Mouse (Mus musculus) forebrain, embryonic 10.5 days (tissue): Measurements from ENCODE around the gene Gapdhs. TPM values are rescaled to one million over a fixed set of nuclear protein-coding genes. Genes with fewer than 3 reads are reported as not detected.
"Not testable (repeated sequence)": the region's sequence is repeated elsewhere in the genome, so short reads cannot be mapped to it uniquely, and the experiment has no call there.

ENCODE experiments used
- DNase-seq: peaks from one replicate; pipeline ENCODE4 v3.0.0-alpha.2; 2017; ENCODE audit warnings: low spot score; ENCODE audit errors: extremely low spot score
- H3K27ac ChIP-seq: fragments of 300-500 bp; sonication (generic); 2 replicates; pipeline ENCODE4 v1.5.1; 2016; ENCODE audit warnings: mild to moderate bottlenecking
- H3K27me3 ChIP-seq: fragments of 300-500 bp; sonication (generic); 2 replicates; pipeline ENCODE4 v1.6.1; 2016; ENCODE audit warnings: mild to moderate bottlenecking; ENCODE audit not compliant: poor library complexity, severe bottlenecking
- H3K36me3 ChIP-seq: fragments of 300-500 bp; sonication (generic); replicated peaks from 2 replicates; pipeline ENCODE4 v1.6.1; 2016; ENCODE audit warnings: mild to moderate bottlenecking, moderate library complexity
- H3K4me1 ChIP-seq: fragments of 300-500 bp; sonication (generic); 2 replicates; pipeline ENCODE4 v1.6.1; 2016
- H3K4me3 ChIP-seq: fragments of 300-500 bp; sonication (generic); 2 replicates; pipeline ENCODE4 v1.5.1; 2016; ENCODE audit warnings: mild to moderate bottlenecking, moderate library complexity
- H3K9me3 ChIP-seq: fragments of 300-500 bp; sonication (generic); 2 replicates; pipeline ENCODE4 v1.6.1; 2016; ENCODE audit warnings: mild to moderate bottlenecking, moderate library complexity
- WGBS: fragments of 180-500 bp; shearing (Covaris S2); methylation state at CpG from one replicate; pipeline ENCODE4 v1.1.7; 2016; 5-methylcytosine and 5-hydroxymethylcytosine counted together
- polyA plus RNA-seq: library from polyadenylated mRNA; unstranded; fragments of >200 nt; fragmentation: Nextera tagmentation; extraction: Ambion mirVana; gene quantifications from 2 replicates; pipeline ENCODE4 v1.2.1, GENCODE M21; 2016

Gene Gapdhs
- polyA plus RNA-seq, 1 experiment from 2014 or later, result 0.48 TPM

- Histone ChIP-seq H3K9me3 (no peaks in the 10 kb centered on the region; the same call in 1 of the 2 replicates), H3K27me3 (0 out of 2 replicates have a peak, but pooled peaks cover 14% of the 10 kb centered on the region), H3K4me3 (no peak overlapping the region), H3K27ac (no peak overlapping the region), H3K4me1 (peaks cover 11% of the 10 kb centered on the region), H3K36me3 (no peaks in the 10 kb centered on the region)
- 87% methylated on average over 4 of the region's 4 CpGs for WGBS
- DNase-seq, result no peak
These were observed 22.9 kb upstream of the Gapdhs start for GRCm38 (mm10) chr7:30766408-30766807.

- H3K4me3 ChIP-seq, result peak overlapping the region; percentile 23; the same call in 1 of the 2 replicates
- H3K36me3 ChIP-seq, result no peaks in the 10 kb centered on the region
- peaks cover 14% of the 10 kb centered on the region for H3K4me1 ChIP-seq
- WGBS, result 52% methylated on average over 11 of the region's 11 CpGs
- H3K27ac ChIP-seq, result no peak overlapping the region
- no peaks in the 10 kb centered on the region for H3K9me3 ChIP-seq
- DNase-seq, result no peak
- H3K27me3 ChIP-seq, result 0 out of 2 replicates have a peak, but pooled peaks cover 14% of the 10 kb centered on the region
These were observed 21.7 kb upstream of the Gapdhs start for GRCm38 (mm10) chr7:30765173-30765572.

GRCm38 (mm10) chr7:30763456-30763855 lies 20.0 kb upstream of the Gapdhs start, which contains the start of gene Dmkn:
Dmkn (plus strand) TSS chr7:30763756.
- no peaks in the 10 kb centered on the region for H3K9me3 ChIP-seq
- WGBS, result 37% methylated on average over 5 of the region's 5 CpGs
- H3K36me3 ChIP-seq, result no peaks in the 10 kb centered on the region
- DNase-seq, result no peak
- no peak within 1 kb of the TSS for H3K4me3 ChIP-seq
- no peak within 1 kb of the TSS for H3K27ac ChIP-seq
- H3K27me3 ChIP-seq, result 0 out of 2 replicates have a peak, but pooled peaks cover 14% of the 10 kb centered on the region
- peaks cover 14% of the 10 kb centered on the region for H3K4me1 ChIP-seq

- no peak for DNase-seq
- Histone ChIP-seq H3K4me1 (peaks cover 14% of the 10 kb centered on the region), H3K4me3 (no peak overlapping the region), H3K27ac (no peak overlapping the region), H3K36me3 (peaks cover under 1% of the 10 kb centered on the region; the same call in 1 of the 2 replicates), H3K27me3 (0 out of 2 replicates have a peak, but pooled peaks cover 14% of the 10 kb centered on the region), H3K9me3 (no peaks in the 10 kb centered on the region)
- 85% methylated on average over 4 of the region's 4 CpGs for WGBS
These were observed 18.4 kb upstream of the Gapdhs start for GRCm38 (mm10) chr7:30761769-30762352.

GRCm38 (mm10) chr7:30758853-30759252 lies 15.4 kb upstream of the Gapdhs start:
- no peak overlapping the region for H3K4me3 ChIP-seq
- 43% methylated on average over 4 of the region's 4 CpGs for WGBS
- H3K4me1 ChIP-seq, result 0 out of 2 replicates have a peak, but pooled peaks cover 4% of the 10 kb centered on the region
- peaks cover 9% of the 10 kb centered on the region; the same call in 1 of the 2 replicates for H3K9me3 ChIP-seq
- H3K27ac ChIP-seq, result no peak overlapping the region
- H3K36me3 ChIP-seq, result peaks cover 29% of the 10 kb centered on the region
- H3K27me3 ChIP-seq, result 0 out of 2 replicates have a peak, but pooled peaks cover 1% of the 10 kb centered on the region
- peak; percentile 36 for DNase-seq

- 83% methylated on average over 3 of the region's 3 CpGs for WGBS
- peaks cover 9% of the 10 kb centered on the region; the same call in 1 of the 2 replicates for H3K9me3 ChIP-seq
These were observed 13.5 kb upstream of the Gapdhs start for GRCm38 (mm10) chr7:30757001-30757400.

GRCm38 (mm10) chr7:30751086-30751669 lies 7.7 kb upstream of the Gapdhs start, which contains the start of gene Sbsn:
Sbsn (plus strand) TSS chr7:30751471.
- whole genome bisulfite sequencing, result 82% methylated on average over 5 of the region's 5 CpGs
- Histone ChIP-seq H3K4me3 (no peak within 1 kb of the TSS), H3K9me3 (peaks cover 9% of the 10 kb centered on the region; the same call in 1 of the 2 replicates), H3K27me3 (no peaks in the 10 kb centered on the region), H3K4me1 (no peaks in the 10 kb centered on the region), H3K36me3 (peaks cover 36% of the 10 kb centered on the region), H3K27ac (peak within 1 kb of the TSS; percentile 5; the same call in 1 of the 2 replicates)
- no peak for DNase-seq

More at GRCm38 (mm10) chr7:30757001-30757400, 13.5 kb upstream of the Gapdhs start:
- peaks cover 35% of the 10 kb centered on the region for H3K36me3 ChIP-seq
- no peak overlapping the region for H3K27ac ChIP-seq
- H3K27me3 ChIP-seq, result no peaks in the 10 kb centered on the region
- no peak overlapping the region for H3K4me3 ChIP-seq
- no peak for DNase-seq
- H3K4me1 ChIP-seq, result 0 out of 2 replicates have a peak, but pooled peaks cover 4% of the 10 kb centered on the region

GRCm38 (mm10) chr7:30749824-30750606 lies 6.5 kb upstream of the Gapdhs start:
- H3K27ac ChIP-seq, result no peak overlapping the region
- peaks cover 24% of the 10 kb centered on the region for H3K36me3 ChIP-seq
- WGBS, result 87% methylated on average over 13 of the region's 13 CpGs
- H3K9me3 ChIP-seq, result peaks cover 5% of the 10 kb centered on the region; the same call in 1 of the 2 replicates
- no peaks in the 10 kb centered on the region for H3K27me3 ChIP-seq
- no peak for DNase-seq
- H3K4me1 ChIP-seq, result no peaks in the 10 kb centered on the region
- H3K4me3 ChIP-seq, result no peak overlapping the region

- H3K36me3 ChIP-seq, result peaks cover 8% of the 10 kb centered on the region; the same call in 1 of the 2 replicates
- DNase-seq, result no peak
- WGBS, result 83% methylated on average over 7 of the region's 7 CpGs
- no peaks in the 10 kb centered on the region for H3K27me3 ChIP-seq
- no peak overlapping the region for H3K27ac ChIP-seq
- no peak overlapping the region for H3K4me3 ChIP-seq
- H3K4me1 ChIP-seq, result no peaks in the 10 kb centered on the region
- H3K9me3 ChIP-seq, result no peaks in the 10 kb centered on the region
These were observed 4.2 kb upstream of the Gapdhs start for GRCm38 (mm10) chr7:30747525-30748204.

- no peaks in the 10 kb centered on the region for H3K27me3 ChIP-seq
- 74% methylated on average over 4 of the region's 4 CpGs for WGBS
- H3K4me1 ChIP-seq, result no peaks in the 10 kb centered on the region
These were observed 629 bp upstream of the Gapdhs start for GRCm38 (mm10) chr7:30744022-30744598.

GRCm38 (mm10) chr7:30742570-30742969 lies 911 bp downstream of the Gapdhs start:
- not testable (repeated sequence) for H3K4me1 ChIP-seq, H3K27ac ChIP-seq, H3K4me3 ChIP-seq, H3K27me3 ChIP-seq, H3K9me3 ChIP-seq, DNase-seq
- peaks cover 20% of the 10 kb centered on the region for H3K36me3 ChIP-seq
- 96% methylated on average over 2 of the region's 2 CpGs for WGBS

More at GRCm38 (mm10) chr7:30744022-30744598, 629 bp upstream of the Gapdhs start:
- H3K36me3 ChIP-seq, result peaks cover 17% of the 10 kb centered on the region
- no peak for DNase-seq
- H3K27ac ChIP-seq, result no peak overlapping the region
- no peak overlapping the region for H3K4me3 ChIP-seq
- H3K9me3 ChIP-seq, result no peaks in the 10 kb centered on the region

- H3K9me3 ChIP-seq, result no peaks in the 10 kb centered on the region
- H3K36me3 ChIP-seq, result peaks cover 74% of the 10 kb centered on the region
- no peak for DNase-seq
- H3K4me3 ChIP-seq, result no peak overlapping the region
- WGBS, result 87% methylated on average over 3 of the region's 3 CpGs
- no peak overlapping the region for H3K27ac ChIP-seq
- H3K27me3 ChIP-seq, result no peaks in the 10 kb centered on the region
- H3K4me1 ChIP-seq, result no peaks in the 10 kb centered on the region
These were observed 7.3 kb downstream of the Gapdhs start for GRCm38 (mm10) chr7:30736211-30736610.
